Mouse (Mus musculus): ENCODE results near the gene Foxd1. TPM values are rescaled to one million over a fixed set of nuclear protein-coding genes. Genes with fewer than 3 reads are reported as not detected.

Foxd1 gene
- not detected for polyA plus RNA-seq (2014; fragmentation: Illumina TruSeq; extraction: RNeasy Lipid Tissue Mini Kit (QIAGEN cat#74804))

DNA sequence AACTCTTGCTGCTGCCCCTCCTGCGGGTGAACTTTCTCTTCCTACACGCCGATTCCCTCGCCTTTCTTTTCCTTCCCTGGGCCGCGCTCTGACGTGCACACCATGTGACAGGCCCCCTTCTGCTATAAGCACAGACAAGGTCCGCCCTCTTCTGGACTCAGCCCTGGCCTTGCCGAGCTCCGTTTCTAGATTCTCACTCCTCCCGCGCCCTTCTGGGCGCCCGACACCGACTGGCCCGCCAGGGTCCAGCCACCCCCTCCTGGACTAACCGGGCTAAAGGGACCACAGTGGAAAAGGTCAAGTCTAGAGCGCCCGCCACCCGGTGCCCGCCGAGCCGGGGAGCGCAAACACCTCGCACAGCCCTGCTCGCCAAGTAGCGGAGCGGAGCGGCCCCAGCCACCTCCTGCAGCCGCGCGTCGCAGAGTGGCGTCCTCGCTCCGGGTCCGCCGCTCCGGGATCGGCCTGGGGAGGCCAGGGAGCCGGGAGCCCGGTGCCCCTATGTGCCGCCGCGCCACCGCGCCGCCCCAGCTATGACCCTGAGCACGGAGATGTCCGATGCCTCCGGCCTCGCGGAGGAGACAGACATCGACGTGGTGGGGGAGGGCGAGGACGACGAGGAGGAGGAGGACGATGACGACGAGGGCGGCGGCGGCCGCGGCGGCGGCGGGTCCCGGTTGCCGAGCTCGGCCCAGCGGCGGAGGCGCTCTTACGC, at the start of gene Foxd1:
TSS of gene Foxd1 (plus strand) at position 153 of the 712 bp plus-strand sequence.

GRCm38 (mm10) chr13:98316480-98317245, 37.4 kb upstream of the Foxd1 start, which contains the start of gene Btf3:
TSS of gene Btf3 (minus strand) at chr13:98317006.

Other genes starting within 250 kb of the Foxd1 start
- 23.3 TPM for gene Arhgef28, start 147.8 kb upstream of the Foxd1 start, polyA plus RNA-seq (2014; fragmentation: Illumina TruSeq; extraction: RNeasy Lipid Tissue Mini Kit (QIAGEN cat#74804))
- 28.1 TPM for gene Utp15, start 91.2 kb upstream of the Foxd1 start, polyA plus RNA-seq (2014; fragmentation: Illumina TruSeq; extraction: RNeasy Lipid Tissue Mini Kit (QIAGEN cat#74804))
- 34.2 TPM for gene Ankra2, start 91.2 kb upstream of the Foxd1 start, polyA plus RNA-seq (2014; fragmentation: Illumina TruSeq; extraction: RNeasy Lipid Tissue Mini Kit (QIAGEN cat#74804))
- gene Gm21976, start 74.4 kb upstream of the Foxd1 start, polyA plus RNA-seq (2014; fragmentation: Illumina TruSeq; extraction: RNeasy Lipid Tissue Mini Kit (QIAGEN cat#74804)), result not detected
- gene Btf3, start 37.2 kb upstream of the Foxd1 start, polyA plus RNA-seq (2014; fragmentation: Illumina TruSeq; extraction: RNeasy Lipid Tissue Mini Kit (QIAGEN cat#74804)), result 1,169 TPM
- 2.0 TPM for gene Gm10320, start 137.8 kb downstream of the Foxd1 start, polyA plus RNA-seq (2014; fragmentation: Illumina TruSeq; extraction: RNeasy Lipid Tissue Mini Kit (QIAGEN cat#74804))